Mouse (Mus musculus) gastrocnemius, adult 8-10 months (tissue): ENCODE results near the gene Chodl. TPM values are rescaled to one million over a fixed set of nuclear protein-coding genes. Genes with fewer than 3 reads are reported as not detected.

Experiments used
- DNase-seq, 2 experiments: peaks; one replicate each; pipeline ENCODE4 v3.0.0; 2022; ENCODE audit warnings: low spot score in 2 of 2
- total RNA-seq, 4 experiments: library from RNA; stranded (reverse); gene quantifications; 2 replicates each; pipeline ENCODE4 v1.2.4; 2022

The Chodl gene
- total RNA-seq = 1 to 10 TPM; 2.5 to 5.4 (median 3.3) TPM

DNA sequence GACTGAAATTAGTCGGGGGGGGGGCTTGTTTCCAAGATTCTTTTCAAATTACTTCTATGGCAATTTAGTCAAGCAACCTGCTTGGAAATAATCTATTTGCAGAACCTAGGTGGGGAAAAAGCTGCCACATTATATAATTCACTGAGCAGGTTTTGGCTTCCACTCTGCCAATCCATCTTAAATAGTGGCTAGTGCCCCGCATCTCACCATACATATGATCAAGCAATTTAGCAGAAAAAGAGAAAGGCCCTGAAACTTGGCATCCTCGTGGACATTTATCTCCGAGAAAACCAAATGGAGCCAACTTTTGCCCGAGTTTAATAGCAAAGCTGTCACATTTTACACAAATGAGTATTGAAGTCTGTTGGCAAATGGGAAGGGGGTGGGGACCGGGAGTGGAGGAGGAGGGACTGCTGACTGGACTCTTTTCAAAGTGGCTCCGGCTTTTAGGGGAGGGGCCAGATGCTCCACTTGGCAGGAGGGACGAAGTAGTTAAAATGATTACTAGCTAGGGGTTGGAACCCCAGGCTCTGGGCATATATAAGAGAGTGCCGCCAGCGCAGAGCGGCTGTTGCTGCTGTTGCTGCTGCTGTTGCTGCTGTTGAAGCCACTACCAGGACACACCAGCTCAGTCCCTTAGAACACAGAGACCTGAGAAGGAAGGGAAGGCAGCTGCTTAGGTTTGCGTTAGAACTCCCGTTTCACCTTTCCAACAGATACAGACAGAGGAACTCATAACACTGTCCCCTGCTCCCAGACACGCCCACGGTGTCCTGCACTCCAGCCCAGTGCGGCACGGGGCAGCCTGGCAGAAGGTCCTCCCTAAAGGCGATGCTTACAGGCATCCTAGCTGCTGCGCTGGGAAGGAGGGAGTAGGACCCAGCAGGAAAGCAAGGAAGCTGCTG lies at the start of gene Chodl:
TSS of gene Chodl (plus strand) at position 567 of the 905 bp plus-strand sequence.
- DNase-seq = no peak

DNA sequence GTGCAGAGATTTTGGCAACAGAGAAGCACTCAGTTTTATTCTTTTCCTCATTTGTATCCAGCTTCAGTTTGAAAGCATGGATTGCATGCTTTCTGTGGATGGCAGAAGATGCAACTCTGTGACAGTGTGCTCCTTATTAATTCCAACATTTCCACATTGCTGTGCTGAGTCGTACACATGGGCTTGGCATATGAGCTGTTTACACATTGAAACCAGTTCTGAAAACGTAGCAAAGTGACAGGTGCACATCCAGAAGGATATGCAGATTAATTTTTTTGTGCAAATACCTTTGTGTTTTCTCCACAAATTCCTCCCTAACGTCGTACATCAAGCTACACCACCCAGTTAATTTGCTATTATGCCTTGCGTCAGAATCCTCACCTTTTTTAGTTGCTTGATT lies 8.1 kb upstream of the Chodl start:
- no peak for DNase-seq

- DNase-seq = no peak
Measured at GRCm38 (mm10) chr16:78931287-78932025, 708 bp downstream of the Chodl start.

- DNase-seq = no peak
Measured at GRCm38 (mm10) chr16:78934298-78934697, 3.5 kb downstream of the Chodl start.

GRCm38 (mm10) chr16:78937755-78938154 lies 7.0 kb downstream of the Chodl start:
- DNase-seq = no peak

GRCm38 (mm10) chr16:78950359-78950758 lies 19.6 kb downstream of the Chodl start:
- no peak for DNase-seq

- DNase-seq = no peak
Measured at GRCm38 (mm10) chr16:78957434-78957833, 26.7 kb downstream of the Chodl start.

DNA sequence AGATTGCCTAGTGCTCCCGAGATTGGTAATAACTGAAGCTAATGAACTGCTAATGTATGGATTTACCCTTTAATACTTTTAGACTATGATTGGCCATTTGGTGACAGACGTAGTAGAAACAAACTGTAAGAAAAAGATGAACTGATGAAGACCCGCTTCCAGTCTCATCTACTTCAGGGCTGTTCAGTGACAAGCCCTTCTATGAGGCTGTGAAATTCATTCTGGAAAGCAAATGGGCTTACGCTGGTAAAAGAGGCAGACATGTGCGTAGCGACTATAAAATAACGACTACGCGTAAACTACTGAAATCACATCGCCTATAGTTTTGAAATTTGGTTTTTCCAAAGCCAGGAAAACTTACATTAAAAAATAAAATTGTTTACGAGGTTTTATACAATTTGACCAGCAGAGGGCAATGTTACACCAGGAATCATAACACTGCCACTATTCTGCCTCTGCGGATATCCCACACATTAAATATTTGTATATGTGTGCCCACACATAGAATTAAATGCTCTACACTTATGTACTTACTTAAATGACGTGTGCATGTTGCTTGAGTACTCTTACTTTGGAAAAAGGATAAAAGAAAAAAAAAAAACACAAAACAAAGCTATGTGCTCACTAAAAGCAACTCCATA lies 38.5 kb downstream of the Chodl start:
- no peak for DNase-seq

DNA sequence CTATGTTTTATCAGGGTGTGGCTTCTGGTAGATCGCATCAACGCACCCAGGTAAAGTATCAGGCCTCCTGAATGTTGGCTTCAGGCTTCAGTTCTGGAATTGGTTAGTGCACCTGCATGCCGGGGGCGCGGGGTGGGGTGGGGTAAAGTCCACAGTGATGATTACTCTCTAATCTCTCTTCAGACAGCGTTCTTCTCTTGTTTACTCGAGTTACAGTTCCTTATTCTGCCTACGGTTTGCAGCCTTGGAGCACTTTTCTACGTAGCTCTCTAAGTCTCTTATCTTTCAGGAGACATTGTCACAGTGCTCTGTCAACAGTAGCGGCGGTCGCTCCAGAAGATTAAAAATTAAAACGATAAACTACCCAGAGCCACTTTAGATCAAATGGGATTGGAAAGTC lies 43.4 kb downstream of the Chodl start:
- DNase-seq = no peak

DNA sequence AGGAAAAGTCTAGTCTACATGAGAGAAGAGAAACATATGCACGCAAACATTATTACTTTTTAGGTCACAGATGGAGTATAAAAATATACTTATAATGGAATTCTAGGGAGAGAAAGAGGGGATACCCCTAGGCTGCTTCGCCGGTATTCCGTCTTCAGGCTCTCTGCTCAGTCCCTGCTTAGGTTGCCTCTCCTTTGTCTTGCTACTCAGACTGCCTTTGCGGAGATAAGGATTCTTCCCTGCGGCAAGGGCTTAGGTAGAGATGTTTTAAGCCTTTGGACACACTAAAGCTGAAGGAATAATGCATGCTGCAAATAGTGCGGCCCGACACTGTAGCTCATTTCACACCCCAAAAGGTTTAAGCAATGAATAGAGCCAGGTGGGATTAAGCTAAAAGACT lies 45.6 kb downstream of the Chodl start:
- DNase-seq = no peak

Other genes starting within 250 kb of the Chodl start
- not detected for gene Tmprss15, start 160.1 kb downstream of the Chodl start, total RNA-seq